Mouse (Mus musculus) kidney, adult 2 months (tissue): ENCODE results near the gene Nid1.

ENCODE experiments used
- CTCF ChIP-seq: fragments of 200-500 bp; conservative IDR thresholded peaks from 2 replicates; pipeline ENCODE4 v1.5.1; 2011; ENCODE audit warnings: low read depth, mild to moderate bottlenecking, control low read depth, low read length, moderate library complexity, mixed read lengths; ENCODE audit not compliant: insufficient read depth, insufficient read length
- POLR2A ChIP-seq: fragments of 200-500 bp; IDR thresholded peaks from one replicate; pipeline ENCODE4 v1.6.1; 2011; ENCODE audit warnings: low read depth, low read length, control low read depth

GRCm38 (mm10) chr13:13458138-13458737 lies 20.9 kb downstream of the Nid1 start:
- no peak for TF ChIP-seq POLR2A
- TF ChIP-seq CTCF, result no peak
